Mouse (Mus musculus): ENCODE measurements around the gene Scel. TPM values are rescaled to one million over a fixed set of nuclear protein-coding genes. Genes with fewer than 3 reads are reported as not detected.

Scel gene
- polyA plus RNA-seq, 1 experiment from 2014 or later: 0.91 TPM

DNA sequence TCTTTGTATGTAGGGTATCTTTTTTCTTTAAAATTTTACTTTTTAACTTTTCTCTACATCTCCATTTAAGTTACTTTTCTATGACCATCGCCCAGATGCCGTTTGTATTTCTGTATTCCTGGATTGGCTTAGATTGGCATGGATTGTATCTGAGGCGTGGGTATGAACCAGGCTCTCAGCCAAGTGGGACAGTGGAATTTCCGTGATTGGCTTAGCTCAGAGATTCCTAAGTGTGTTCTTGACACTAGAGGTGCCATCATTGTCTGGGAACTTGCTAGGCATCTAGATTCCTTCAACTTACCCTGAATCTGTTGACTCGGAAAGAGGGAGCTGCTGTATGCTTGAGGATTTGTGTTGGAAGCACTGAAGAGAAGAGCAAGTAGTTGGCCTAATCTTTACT lies 142.3 kb downstream of the Scel start:
- WGBS: 75% methylated on average over 5 of the region's 5 CpGs
- no peak for ATAC-seq (replicated peaks; ENCODE audit: low FRiP score)

DNA sequence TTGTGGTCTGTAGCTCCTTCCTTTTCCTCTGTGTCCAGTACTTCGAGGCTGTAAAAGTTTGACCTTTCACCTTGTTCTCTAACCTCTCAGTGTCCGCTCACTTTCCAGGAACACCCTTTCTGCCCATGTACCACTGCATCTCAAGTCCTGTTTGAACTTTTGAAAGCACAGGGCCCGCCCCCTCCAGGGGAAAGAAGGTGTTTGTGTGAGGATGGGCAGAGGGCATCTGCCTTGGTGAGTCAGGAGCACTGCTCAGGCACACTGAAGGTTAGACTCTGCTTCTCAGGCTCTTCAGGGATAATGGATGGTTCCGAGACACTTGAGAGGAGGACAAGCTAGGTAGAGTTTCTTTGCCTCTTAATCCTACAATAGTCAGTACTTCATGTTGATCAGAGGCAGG lies 144.7 kb downstream of the Scel start:
- H3K27ac ChIP-seq (ENCODE audit: low read depth, low read length): no peak overlapping the region
- no peak for ATAC-seq (replicated peaks; ENCODE audit: low FRiP score)
- DNase-seq (ENCODE audit: low spot score): no peak
- H3K9me3 ChIP-seq (ENCODE audit: control insufficient read depth, low read length): no peaks in the 10 kb centered on the region
- H3K4me2 ChIP-seq (ENCODE audit: low read depth, low read length, severe bottlenecking): no peak overlapping the region
- H3K4me1 ChIP-seq (replicated peaks; ENCODE audit: control insufficient read depth, insufficient read depth, low read length): no peaks in the 10 kb centered on the region
- no peak overlapping the region for H3K9ac ChIP-seq (ENCODE audit: low read length)
- H3K36me3 ChIP-seq (ENCODE audit: control insufficient read depth, insufficient read depth, low read length): no peaks in the 10 kb centered on the region; the same call in 1 of the 2 replicates
- 86% methylated on average over 4 of the region's 4 CpGs for WGBS
- no peaks in the 10 kb centered on the region for H3K27me3 ChIP-seq (ENCODE audit: control insufficient read depth, insufficient read depth, low read length)
- H3K4me3 ChIP-seq (ENCODE audit: low read depth, low read length): no peak overlapping the region

More for the DNA sequence above, 142.3 kb downstream of the Scel start:
- H3K4me3 ChIP-seq (ENCODE audit: low read depth, low read length): no peak overlapping the region
- no peaks in the 10 kb centered on the region for H3K27me3 ChIP-seq (ENCODE audit: control insufficient read depth, insufficient read depth, low read length)
- H3K4me1 ChIP-seq (replicated peaks; ENCODE audit: control insufficient read depth, insufficient read depth, low read length): peaks cover 3% of the 10 kb centered on the region
- H3K27ac ChIP-seq (ENCODE audit: low read depth, low read length): no peak overlapping the region
- H3K36me3 ChIP-seq (ENCODE audit: control insufficient read depth, insufficient read depth, low read length): no peaks in the 10 kb centered on the region; the same call in 1 of the 2 replicates
- no peaks in the 10 kb centered on the region for H3K9me3 ChIP-seq (ENCODE audit: control insufficient read depth, low read length)
- H3K4me2 ChIP-seq (ENCODE audit: low read depth, low read length, severe bottlenecking): no peak overlapping the region
- DNase-seq (ENCODE audit: low spot score): no peak
- H3K9ac ChIP-seq (ENCODE audit: low read length): no peak overlapping the region

Small RNA genes within 50 kb of the gene (microRNA-seq; reads per million reads assigned to microRNA genes)
- not detected for gene Gm22877 (ENCODE audit: insufficient number of aligned reads)

Other genes with a start within 250 kb of the Scel start
- 28.3 and 29.1 TPM in 2 replicates for gene Mycbp2, start 166.5 kb upstream of the Scel start, polyA plus RNA-seq (2014; fragmentation: Nextera tagmentation; extraction: Ambion mirVana)
- gene Slain1, start 136.9 kb downstream of the Scel start, polyA plus RNA-seq (2014; fragmentation: Nextera tagmentation; extraction: Ambion mirVana): 17.1 and 23.2 TPM in 2 replicates

All from forebrain, embryonic 11.5 days (tissue).